Mouse (Mus musculus): Measurements from ENCODE around the gene Rnf167. TPM values are rescaled to one million over a fixed set of nuclear protein-coding genes. Genes with fewer than 3 reads are reported as not detected.

Gene Rnf167
- polyA plus RNA-seq, 1 experiment, result 346 TPM

GRCm38 (mm10) chr11:70653345-70654197 is 6.5 kb downstream of the Rnf167 start:
- peaks cover 44% of the 10 kb centered on the region for H3K36me3 ChIP-seq (ENCODE audit: control insufficient read depth, insufficient read depth, low read length)
- no peaks in the 10 kb centered on the region for H3K27me3 ChIP-seq (ENCODE audit: control insufficient read depth, insufficient read depth, low read length)
- WGBS, result under 1% methylated on average over 63 of the region's 63 CpGs
- TF ChIP-seq CTCF (IDR thresholded peaks at IDR 0.05; ENCODE audit: borderline replicate concordance, control insufficient read depth, extremely low read depth, insufficient read depth, low read length, poor library complexity) (peak; percentile 29; the same call in 1 of the 2 replicates), POLR2A (IDR thresholded peaks at IDR 0.05; ENCODE audit: control insufficient read depth, extremely low read depth, insufficient read depth, low read length, poor library complexity) (no peak)
- peak overlapping the region; percentile 99 for H3K27ac ChIP-seq (ENCODE audit: control insufficient read depth, insufficient read depth, low read length)
- H3K4me3 ChIP-seq (ENCODE audit: control insufficient read depth, insufficient read depth, low read length), result peak overlapping the region; percentile 100
- DNase-seq, result peak; percentile 81
- H3K4me1 ChIP-seq (replicated peaks; ENCODE audit: control insufficient read depth, insufficient read depth, low read length), result peaks cover 53% of the 10 kb centered on the region

GRCm38 (mm10) chr11:70654198-70654922 is 7.3 kb downstream of the Rnf167 start, which contains the start of gene Pfn1:
Gene Pfn1, minus strand, starts transcription at chr11:70654644.
- Histone ChIP-seq H3K27ac (ENCODE audit: control insufficient read depth, insufficient read depth, low read length) (peak within 1 kb of the TSS; percentile 99), H3K4me3 (ENCODE audit: control insufficient read depth, insufficient read depth, low read length) (peak within 1 kb of the TSS; percentile 100), H3K4me1 (replicated peaks; ENCODE audit: control insufficient read depth, insufficient read depth, low read length) (peaks cover 53% of the 10 kb centered on the region), H3K27me3 (ENCODE audit: control insufficient read depth, insufficient read depth, low read length) (no peaks in the 10 kb centered on the region), H3K36me3 (ENCODE audit: control insufficient read depth, insufficient read depth, low read length) (peaks cover 37% of the 10 kb centered on the region)
- TF ChIP-seq POLR2A (IDR thresholded peaks at IDR 0.05; ENCODE audit: control insufficient read depth, extremely low read depth, insufficient read depth, low read length, poor library complexity) (peak; percentile 93), CTCF (IDR thresholded peaks at IDR 0.05; ENCODE audit: borderline replicate concordance, control insufficient read depth, extremely low read depth, insufficient read depth, low read length, poor library complexity) (0 out of 2 replicates have a peak, but pooled peaks have one; percentile 19)
- WGBS, result under 1% methylated on average over 61 of the region's 61 CpGs
- DNase-seq, result peak; percentile 79

- DNase-seq, result peak; percentile 78
- Histone ChIP-seq H3K27me3 (ENCODE audit: control insufficient read depth, insufficient read depth, low read length) (no peaks in the 10 kb centered on the region), H3K27ac (ENCODE audit: control insufficient read depth, insufficient read depth, low read length) (peak overlapping the region; percentile 97), H3K4me1 (replicated peaks; ENCODE audit: control insufficient read depth, insufficient read depth, low read length) (peaks cover 46% of the 10 kb centered on the region), H3K4me3 (ENCODE audit: control insufficient read depth, insufficient read depth, low read length) (peak overlapping the region; percentile 100), H3K36me3 (ENCODE audit: control insufficient read depth, insufficient read depth, low read length) (peaks cover 30% of the 10 kb centered on the region)
- no peak for TF ChIP-seq CTCF (IDR thresholded peaks at IDR 0.05; ENCODE audit: borderline replicate concordance, control insufficient read depth, extremely low read depth, insufficient read depth, low read length, poor library complexity)
- TF ChIP-seq POLR2A (IDR thresholded peaks at IDR 0.05; ENCODE audit: control insufficient read depth, extremely low read depth, insufficient read depth, low read length, poor library complexity), result peak; percentile 78
- WGBS, result under 1% methylated on average over 48 of the region's 48 CpGs
Measured at GRCm38 (mm10) chr11:70654923-70655570, 8.0 kb downstream of the Rnf167 start.

- peaks cover 40% of the 10 kb centered on the region for H3K4me1 ChIP-seq (replicated peaks; ENCODE audit: control insufficient read depth, insufficient read depth, low read length)
Measured at GRCm38 (mm10) chr11:70655571-70656455, 8.8 kb downstream of the Rnf167 start.

GRCm38 (mm10) chr11:70656456-70656927 is 9.5 kb downstream of the Rnf167 start:
- peaks cover 35% of the 10 kb centered on the region for H3K4me1 ChIP-seq (replicated peaks; ENCODE audit: control insufficient read depth, insufficient read depth, low read length)
- peak overlapping the region; percentile 100 for H3K4me3 ChIP-seq (ENCODE audit: control insufficient read depth, insufficient read depth, low read length)
- H3K27ac ChIP-seq (ENCODE audit: control insufficient read depth, insufficient read depth, low read length), result peak overlapping the region; percentile 97; the same call in 1 of the 2 replicates
- 74% methylated on average over 16 of the region's 16 CpGs for WGBS
- DNase-seq, result peak; percentile 16
- TF ChIP-seq POLR2A (IDR thresholded peaks at IDR 0.05; ENCODE audit: control insufficient read depth, extremely low read depth, insufficient read depth, low read length, poor library complexity) (no peak), CTCF (IDR thresholded peaks at IDR 0.05; ENCODE audit: borderline replicate concordance, control insufficient read depth, extremely low read depth, insufficient read depth, low read length, poor library complexity) (no peak)
- H3K27me3 ChIP-seq (ENCODE audit: control insufficient read depth, insufficient read depth, low read length), result no peaks in the 10 kb centered on the region
- peaks cover 16% of the 10 kb centered on the region for H3K36me3 ChIP-seq (ENCODE audit: control insufficient read depth, insufficient read depth, low read length)

More at GRCm38 (mm10) chr11:70655571-70656455, 8.8 kb downstream of the Rnf167 start:
- H3K27ac ChIP-seq (ENCODE audit: control insufficient read depth, insufficient read depth, low read length), result peak overlapping the region; percentile 97
- H3K36me3 ChIP-seq (ENCODE audit: control insufficient read depth, insufficient read depth, low read length), result peaks cover 23% of the 10 kb centered on the region
- no peaks in the 10 kb centered on the region for H3K27me3 ChIP-seq (ENCODE audit: control insufficient read depth, insufficient read depth, low read length)
- DNase-seq, result peak; percentile 66
- 5% methylated on average over 60 of the region's 61 CpGs for WGBS
- H3K4me3 ChIP-seq (ENCODE audit: control insufficient read depth, insufficient read depth, low read length), result peak overlapping the region; percentile 100
- TF ChIP-seq POLR2A (IDR thresholded peaks at IDR 0.05; ENCODE audit: control insufficient read depth, extremely low read depth, insufficient read depth, low read length, poor library complexity) (no peak), CTCF (IDR thresholded peaks at IDR 0.05; ENCODE audit: borderline replicate concordance, control insufficient read depth, extremely low read depth, insufficient read depth, low read length, poor library complexity) (no peak)
